Mouse (Mus musculus) neural tube, embryonic 12.5 days (tissue): Measurements from ENCODE around the gene Cep44. TPM values are rescaled to one million over a fixed set of nuclear protein-coding genes. Genes with fewer than 3 reads are reported as not detected.
A peak's percentile ranks its signal among the peaks of the same experiment; 100 is the strongest.

Source experiments
- ATAC-seq: fragments of 200-750 bp; cut with Nextera tagmentation; 2 replicates; pipeline ENCODE4 v1.8.0; 2017; ENCODE audit warnings: low read depth, mild to moderate bottlenecking, moderate TSS enrichment, moderate library complexity; ENCODE audit not compliant: low FRiP score
- H3K27ac ChIP-seq: fragments of 300-500 bp; sonication (generic); 2 replicates; pipeline ENCODE4 v1.5.1; 2016
- H3K27me3 ChIP-seq: fragments of 300-500 bp; sonication (generic); replicated peaks from 2 replicates; pipeline ENCODE4 v1.6.1; 2016; ENCODE audit warnings: mild to moderate bottlenecking
- H3K36me3 ChIP-seq: fragments of 300-500 bp; sonication (generic); 2 replicates; pipeline ENCODE4 v1.6.1; 2016; ENCODE audit warnings: mild to moderate bottlenecking
- H3K4me1 ChIP-seq: fragments of 300-500 bp; sonication (generic); 2 replicates; pipeline ENCODE4 v1.6.1; 2016
- H3K4me2 ChIP-seq: fragments of 300-500 bp; sonication (generic); replicated peaks from 2 replicates; pipeline ENCODE4 v1.6.1; 2016; ENCODE audit warnings: mild to moderate bottlenecking
- H3K4me3 ChIP-seq: fragments of 300-500 bp; sonication (generic); 2 replicates; pipeline ENCODE4 v1.5.1; 2016
- H3K9ac ChIP-seq: fragments of 300-500 bp; sonication (generic); 2 replicates; pipeline ENCODE4 v1.6.1; 2016; ENCODE audit warnings: mild to moderate bottlenecking
- H3K9me3 ChIP-seq: fragments of 300-500 bp; sonication (generic); 2 replicates; pipeline ENCODE4 v1.6.1; 2016; ENCODE audit warnings: mild to moderate bottlenecking
- WGBS: fragments of 180-500 bp; shearing (Covaris S2); methylation state at CpG from one replicate; pipeline ENCODE4 v1.1.7; 2016; 5-methylcytosine and 5-hydroxymethylcytosine counted together
- polyA plus RNA-seq: library from polyadenylated mRNA; unstranded; fragments of >200 nt; fragmentation: Nextera tagmentation; extraction: Ambion mirVana; gene quantifications from 2 replicates; pipeline ENCODE4 v1.2.1, GENCODE M21; 2016

Gene Cep44
- polyA plus RNA-seq, result 35.1 and 35.4 TPM in 2 replicates

- Histone ChIP-seq H3K36me3 (no peaks in the 10 kb centered on the region), H3K27me3 (no peaks in the 10 kb centered on the region), H3K9ac (peak within 1 kb of the TSS; percentile 73), H3K4me3 (peak within 1 kb of the TSS; percentile 79), H3K4me1 (peaks cover 9% of the 10 kb centered on the region), H3K27ac (peak within 1 kb of the TSS; percentile 28; the same call in 1 of the 2 replicates), H3K4me2 (peak within 1 kb of the TSS; percentile 68), H3K9me3 (no peaks in the 10 kb centered on the region)
- WGBS, result under 1% methylated on average over 53 of the region's 53 CpGs
- ATAC-seq, result peak; percentile 95
Observed at GRCm38 (mm10) chr8:56550558-56551360, at the start of gene Cep44, which contains the start of gene Fbxo8. TSS of gene Cep44 (minus strand) at chr8:56551047. TSS of gene Fbxo8 (plus strand) at chr8:56551090.

GRCm38 (mm10) chr8:56591502-56591901, 40.7 kb upstream of the Cep44 start:
- Histone ChIP-seq H3K4me1 (no peaks in the 10 kb centered on the region), H3K4me2 (no peak overlapping the region), H3K36me3 (no peaks in the 10 kb centered on the region), H3K4me3 (no peak overlapping the region), H3K9me3 (no peaks in the 10 kb centered on the region), H3K27me3 (no peaks in the 10 kb centered on the region), H3K9ac (no peak overlapping the region), H3K27ac (no peak overlapping the region)
- 97% methylated on average over 5 of the region's 5 CpGs for WGBS
- no peak for ATAC-seq

- WGBS, result 97% methylated on average over 1 of the region's 1 CpGs
- Histone ChIP-seq H3K36me3 (no peaks in the 10 kb centered on the region), H3K27ac (no peak overlapping the region), H3K4me3 (no peak overlapping the region), H3K9me3 (no peaks in the 10 kb centered on the region), H3K27me3 (no peaks in the 10 kb centered on the region), H3K4me1 (no peaks in the 10 kb centered on the region), H3K4me2 (no peak overlapping the region), H3K9ac (no peak overlapping the region)
- ATAC-seq, result no peak
Observed at GRCm38 (mm10) chr8:56591084-56591483, 40.2 kb upstream of the Cep44 start.

- Histone ChIP-seq H3K9me3 (no peaks in the 10 kb centered on the region), H3K9ac (no peak overlapping the region), H3K27ac (no peak overlapping the region), H3K36me3 (no peaks in the 10 kb centered on the region), H3K27me3 (no peaks in the 10 kb centered on the region), H3K4me2 (no peak overlapping the region), H3K4me3 (no peak overlapping the region), H3K4me1 (no peaks in the 10 kb centered on the region)
- 83% methylated on average over 2 of the region's 2 CpGs for WGBS
- no peak for ATAC-seq
Observed at GRCm38 (mm10) chr8:56589004-56589403, 38.2 kb upstream of the Cep44 start.

- no peak overlapping the region for H3K4me3 ChIP-seq
- H3K9me3 ChIP-seq, result no peaks in the 10 kb centered on the region
- no peaks in the 10 kb centered on the region for H3K4me1 ChIP-seq
- no peak for ATAC-seq
- H3K9ac ChIP-seq, result no peak overlapping the region
- H3K4me2 ChIP-seq, result no peak overlapping the region
- H3K27ac ChIP-seq, result no peak overlapping the region
- no peaks in the 10 kb centered on the region for H3K27me3 ChIP-seq
- H3K36me3 ChIP-seq, result no peaks in the 10 kb centered on the region
Observed at GRCm38 (mm10) chr8:56582841-56583240, 32.0 kb upstream of the Cep44 start.

- WGBS, result 93% methylated on average over 4 of the region's 4 CpGs
- ATAC-seq, result no peak
- H3K9ac ChIP-seq, result no peak overlapping the region
- H3K4me2 ChIP-seq, result no peak overlapping the region
- no peaks in the 10 kb centered on the region for H3K4me1 ChIP-seq
- no peaks in the 10 kb centered on the region for H3K27me3 ChIP-seq
- H3K27ac ChIP-seq, result no peak overlapping the region
- H3K36me3 ChIP-seq, result no peaks in the 10 kb centered on the region
- no peak overlapping the region for H3K4me3 ChIP-seq
- no peaks in the 10 kb centered on the region for H3K9me3 ChIP-seq
Observed at GRCm38 (mm10) chr8:56580918-56581317, 30.1 kb upstream of the Cep44 start.

DNA sequence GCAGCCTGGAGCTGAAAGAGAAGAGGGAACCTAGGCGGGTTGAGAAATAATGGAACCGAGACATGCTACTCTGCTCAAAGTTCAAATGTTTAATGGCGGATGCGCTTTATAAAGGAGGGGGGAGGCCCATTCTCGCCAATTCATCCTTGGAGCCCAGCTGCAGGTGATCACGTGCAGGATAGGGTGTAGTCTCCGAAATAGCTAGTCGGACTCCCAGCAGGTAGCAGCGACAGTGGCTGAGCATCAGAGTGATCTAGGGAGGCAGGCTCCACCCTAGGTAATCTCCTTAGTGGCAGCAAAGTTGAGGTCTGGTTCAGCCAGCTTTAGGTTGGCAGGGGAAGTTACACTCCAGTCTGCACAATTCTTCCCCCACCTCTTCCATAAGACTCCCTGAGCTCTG, 16.0 kb upstream of the Cep44 start:
- WGBS, result 92% methylated on average over 9 of the region's 9 CpGs
- Histone ChIP-seq H3K4me1 (no peaks in the 10 kb centered on the region), H3K9ac (no peak overlapping the region), H3K4me2 (no peak overlapping the region), H3K36me3 (peaks cover 5% of the 10 kb centered on the region), H3K9me3 (no peaks in the 10 kb centered on the region), H3K4me3 (no peak overlapping the region), H3K27ac (no peak overlapping the region), H3K27me3 (no peaks in the 10 kb centered on the region)
- no peak for ATAC-seq

- no peak for ATAC-seq
- H3K9me3 ChIP-seq, result no peaks in the 10 kb centered on the region
- H3K9ac ChIP-seq, result no peak overlapping the region
- WGBS, result 88% methylated on average over 4 of the region's 4 CpGs
- peaks cover 5% of the 10 kb centered on the region for H3K36me3 ChIP-seq
- H3K4me3 ChIP-seq, result no peak overlapping the region
- no peaks in the 10 kb centered on the region for H3K27me3 ChIP-seq
- no peak overlapping the region for H3K27ac ChIP-seq
- H3K4me1 ChIP-seq, result no peaks in the 10 kb centered on the region
- H3K4me2 ChIP-seq, result no peak overlapping the region
Observed at GRCm38 (mm10) chr8:56564399-56565047, 13.7 kb upstream of the Cep44 start.

- no peak for ATAC-seq
- no peaks in the 10 kb centered on the region for H3K27me3 ChIP-seq
- no peak overlapping the region for H3K4me3 ChIP-seq
- H3K27ac ChIP-seq, result no peak overlapping the region
- whole genome bisulfite sequencing, result 77% methylated on average over 5 of the region's 5 CpGs
- H3K36me3 ChIP-seq, result no peaks in the 10 kb centered on the region
- no peak overlapping the region; the same call in 1 of the 2 replicates for H3K4me2 ChIP-seq
- no peak overlapping the region for H3K9ac ChIP-seq
- H3K4me1 ChIP-seq, result peaks cover 9% of the 10 kb centered on the region
- H3K9me3 ChIP-seq, result no peaks in the 10 kb centered on the region
Observed at GRCm38 (mm10) chr8:56552551-56553103, 1.8 kb upstream of the Cep44 start.

DNA sequence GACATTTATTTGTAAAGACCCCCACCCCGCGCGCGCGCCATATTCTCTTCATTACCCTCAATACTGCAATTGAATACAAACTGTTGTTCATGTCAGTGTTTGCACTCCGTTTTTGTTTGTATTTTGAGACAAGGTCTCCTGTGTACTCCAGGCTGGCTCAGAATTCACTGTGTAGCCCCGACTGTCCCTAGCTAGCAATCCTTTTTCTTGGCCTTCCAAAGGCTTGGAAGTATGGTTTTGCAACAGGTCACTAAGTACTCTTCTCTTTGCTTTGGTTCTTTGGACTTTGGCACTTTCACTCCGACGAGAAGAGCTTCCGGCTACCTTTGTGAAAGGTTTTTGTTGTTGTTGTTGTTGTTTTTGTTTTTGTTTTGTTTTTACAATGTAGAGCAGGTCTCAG, 1.2 kb upstream of the Cep44 start:
- Histone ChIP-seq H3K27ac (no peak overlapping the region), H3K4me3 (peak overlapping the region; percentile 79), H3K4me1 (peaks cover 9% of the 10 kb centered on the region), H3K9ac (peak overlapping the region; percentile 73; the same call in 1 of the 2 replicates), H3K9me3 (no peaks in the 10 kb centered on the region), H3K36me3 (no peaks in the 10 kb centered on the region), H3K4me2 (peak overlapping the region; percentile 68), H3K27me3 (no peaks in the 10 kb centered on the region)
- no peak for ATAC-seq
- 30% methylated on average over 10 of the region's 10 CpGs for WGBS

DNA sequence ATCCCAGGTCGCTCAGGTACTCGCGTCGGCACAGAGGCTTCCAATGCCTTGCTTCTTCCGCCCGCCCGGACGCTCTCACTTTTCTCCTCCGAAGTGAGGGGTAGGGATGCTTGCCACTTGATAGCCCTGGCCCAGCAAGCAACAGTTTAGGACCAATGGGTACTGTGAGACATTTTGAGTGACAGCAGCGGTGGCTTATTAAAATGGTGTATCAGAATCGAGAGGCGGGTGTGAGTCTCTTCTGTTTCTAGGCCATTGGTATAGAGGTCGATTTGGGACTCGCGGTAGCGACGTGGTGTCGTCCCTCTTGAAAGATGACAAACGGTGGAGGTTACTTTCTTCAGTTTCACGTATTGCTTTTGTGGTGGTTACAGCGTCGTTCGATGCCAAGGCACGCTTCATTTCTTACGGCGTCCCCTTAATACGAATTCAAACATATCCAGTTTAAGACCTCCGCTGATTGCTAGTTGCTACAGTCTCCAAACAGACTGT, 560 bp upstream of the Cep44 start:
- H3K4me1 ChIP-seq, result peaks cover 9% of the 10 kb centered on the region

GRCm38 (mm10) chr8:56547866-56548265, 3.0 kb downstream of the Cep44 start:
- H3K27ac ChIP-seq, result no peak overlapping the region
- WGBS, result 95% methylated on average over 2 of the region's 2 CpGs
- H3K9me3 ChIP-seq, result no peaks in the 10 kb centered on the region
- H3K9ac ChIP-seq, result no peak overlapping the region
- H3K4me1 ChIP-seq, result peaks cover 9% of the 10 kb centered on the region
- no peaks in the 10 kb centered on the region for H3K27me3 ChIP-seq
- no peak for ATAC-seq
- no peak overlapping the region for H3K4me2 ChIP-seq
- H3K4me3 ChIP-seq, result no peak overlapping the region
- 0 out of 2 replicates have a peak, but pooled peaks cover 6% of the 10 kb centered on the region for H3K36me3 ChIP-seq

More for the DNA sequence above, 560 bp upstream of the Cep44 start:
- Histone ChIP-seq H3K36me3 (no peaks in the 10 kb centered on the region), H3K9ac (peak overlapping the region; percentile 73), H3K4me3 (peak overlapping the region; percentile 79), H3K27ac (peak overlapping the region; percentile 28; the same call in 1 of the 2 replicates), H3K4me2 (peak overlapping the region; percentile 68), H3K27me3 (no peaks in the 10 kb centered on the region), H3K9me3 (no peaks in the 10 kb centered on the region)
- peak; percentile 98 for ATAC-seq
- under 1% methylated on average over 28 of the region's 28 CpGs for WGBS
